Mouse (Mus musculus) limb, embryonic 14.5 days (tissue): ENCODE measurements around the gene Pgd. TPM values are rescaled to one million over a fixed set of nuclear protein-coding genes. Genes with fewer than 3 reads are reported as not detected.
"Not testable (repeated sequence)": the region's sequence is repeated elsewhere in the genome, so short reads cannot be mapped to it uniquely, and the experiment has no call there.

Experiments
- ATAC-seq: fragments of 200-750 bp; cut with Nextera tagmentation; 2 replicates; pipeline ENCODE4 v1.8.0; 2017; ENCODE audit warnings: low read depth, moderate number of reproducible peaks, moderate TSS enrichment; ENCODE audit not compliant: low FRiP score
- DNase-seq: peaks from one replicate; pipeline ENCODE4 v3.0.0-alpha.2; 2015; ENCODE audit warnings: low spot score
- H3K27ac ChIP-seq: fragments of 300-500 bp; sonication (generic); replicated peaks from 2 replicates; pipeline ENCODE4 v1.5.1; 2014; ENCODE audit warnings: low read depth, mild to moderate bottlenecking, low read length, moderate library complexity, mixed read lengths
- H3K27me3 ChIP-seq: fragments of 300-500 bp; sonication (generic); 2 replicates; pipeline ENCODE4 v1.6.1; 2014; ENCODE audit warnings: low read length, mixed read lengths; ENCODE audit not compliant: control insufficient read depth, insufficient read depth
- H3K36me3 ChIP-seq: fragments of 300-500 bp; sonication (generic); 2 replicates; pipeline ENCODE4 v1.6.1; 2014; ENCODE audit warnings: mild to moderate bottlenecking, low read length, moderate library complexity, mixed read lengths; ENCODE audit not compliant: control insufficient read depth, insufficient read depth
- H3K4me1 ChIP-seq: fragments of 300-500 bp; sonication (generic); 2 replicates; pipeline ENCODE4 v1.6.1; 2014; ENCODE audit warnings: antibody characterized with exemption, low read length, mixed read lengths; ENCODE audit not compliant: control insufficient read depth, insufficient read depth
- H3K4me2 ChIP-seq: fragments of 300-500 bp; sonication (generic); replicated peaks from 2 replicates; pipeline ENCODE4 v1.6.1; 2014; ENCODE audit warnings: low read depth, mild to moderate bottlenecking, low read length, moderate library complexity; ENCODE audit not compliant: severe bottlenecking
- H3K4me3 ChIP-seq: fragments of 300-500 bp; sonication (generic); replicated peaks from 2 replicates; pipeline ENCODE4 v1.5.1; 2014; ENCODE audit warnings: low read length
- H3K9ac ChIP-seq: fragments of 300-500 bp; sonication (generic); 2 replicates; pipeline ENCODE4 v1.6.1; 2014; ENCODE audit warnings: mild to moderate bottlenecking, low read depth, low read length, moderate library complexity; ENCODE audit not compliant: severe bottlenecking
- H3K9me3 ChIP-seq: fragments of 300-500 bp; sonication (generic); 2 replicates; pipeline ENCODE4 v1.6.1; 2016; ENCODE audit warnings: low read length; ENCODE audit not compliant: control insufficient read depth
- POLR2A ChIP-seq: fragments of 200-500 bp; IDR thresholded peaks from 2 replicates; pipeline ENCODE4 v1.8.0; 2012; ENCODE audit warnings: inconsistent platforms, mild to moderate bottlenecking, moderate library complexity, borderline replicate concordance; ENCODE audit not compliant: insufficient read depth, insufficient read length; ENCODE audit errors: extremely low read depth
- WGBS: fragments of 180-500 bp; shearing (Covaris S2); extraction: QIAGEN DNeasy Blood & Tissue Kit; methylation state at CpG from one replicate; pipeline ENCODE4 v1.1.7; 2014; 5-methylcytosine and 5-hydroxymethylcytosine counted together
- polyA plus RNA-seq, 2 experiments: library from polyadenylated mRNA; depleted of rRNA in 1 of 2; stranded (reverse) in 1 of 2; unstranded in 1 of 2; fragments of >200 nt; fragmentation: Nextera tagmentation in 1 of 2; extraction: Ambion mirVana in 1 of 2; gene quantifications; 2 replicates each; pipeline versions ENCODE4 v1.2.1 to v1.2.3; 2012 to 2014

Gene Pgd
- polyA plus RNA-seq (2012; rRNA removed) (99.0 and 109 TPM in 2 replicates), polyA plus RNA-seq (2014; fragmentation: Nextera tagmentation; extraction: Ambion mirVana) (41.2 and 41.9 TPM in 2 replicates)

DNA sequence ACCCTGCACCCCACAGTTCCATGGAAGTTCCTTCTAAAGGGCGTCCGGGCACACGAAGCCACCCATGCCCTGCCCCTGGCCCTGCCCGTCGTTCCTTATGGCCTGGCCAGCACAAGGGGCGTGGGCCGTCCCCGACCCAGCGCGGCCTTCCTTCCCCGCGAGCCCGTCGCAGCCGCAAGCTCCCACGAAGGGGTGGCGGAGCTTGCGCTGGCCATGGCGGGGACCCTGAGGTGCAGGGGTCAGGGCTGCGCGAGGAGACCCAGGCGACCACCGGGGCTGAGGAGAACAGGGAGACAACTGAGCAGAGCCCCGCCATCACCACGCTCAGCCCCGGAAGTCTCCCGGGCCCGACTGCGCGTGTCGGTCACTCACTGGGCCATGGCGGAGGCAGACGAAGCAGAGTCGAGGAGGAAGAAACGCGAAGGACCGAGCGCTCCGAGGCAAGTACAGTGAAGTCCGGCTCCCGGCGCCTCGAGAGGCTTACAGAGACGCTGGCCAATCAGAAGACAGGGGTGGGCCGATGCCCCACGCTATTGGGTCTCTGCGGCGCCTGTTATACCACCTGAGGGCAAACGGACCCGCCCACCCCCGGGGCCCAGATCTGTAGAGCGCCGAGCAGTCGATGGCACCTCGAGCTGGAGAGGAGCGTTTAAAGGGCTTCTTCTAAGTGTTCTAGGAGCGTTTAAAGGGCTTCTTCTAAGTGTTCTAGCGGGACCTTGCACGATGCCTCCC lies at the start of gene Pgd:
Gene Pgd (minus strand): TSS at position 557 of the 732 bp plus-strand sequence.
- Histone ChIP-seq H3K36me3 (peaks cover 23% of the 10 kb centered on the region), H3K4me3 (peak within 1 kb of the TSS; percentile 75), H3K27ac (peak within 1 kb of the TSS; percentile 77), H3K4me2 (peak within 1 kb of the TSS; percentile 81), H3K4me1 (peaks cover 5% of the 10 kb centered on the region; the same call in 1 of the 2 replicates), H3K9ac (peak within 1 kb of the TSS; percentile 81), H3K27me3 (no peaks in the 10 kb centered on the region), H3K9me3 (no peaks in the 10 kb centered on the region)
- ATAC-seq (peak; percentile 99), DNase-seq (peak; percentile 98)
- WGBS = 4% methylated on average over 41 of the region's 59 CpGs
- TF ChIP-seq POLR2A = peak; percentile 59; the same call in 1 of the 2 replicates

DNA sequence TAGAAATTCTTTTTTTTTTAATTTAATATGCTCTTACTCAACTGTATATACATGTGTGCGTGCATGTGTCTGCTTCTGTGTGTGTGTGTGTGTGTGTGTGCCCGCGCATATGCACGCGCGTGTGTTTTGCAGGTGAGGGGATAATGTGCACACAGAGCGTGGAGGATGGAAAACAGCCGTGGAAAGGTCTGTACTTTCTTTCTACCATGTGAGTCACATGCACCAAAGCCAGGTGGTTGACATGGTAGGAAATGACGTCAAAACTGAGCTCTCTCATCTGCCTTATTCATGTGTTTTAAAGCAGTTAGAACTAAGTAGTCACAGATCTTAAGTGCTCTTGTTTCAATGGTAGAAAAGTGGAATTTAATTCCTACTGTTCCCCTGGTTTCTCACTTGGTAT lies 49.4 kb upstream of the Pgd start:
- 65% methylated on average over 9 of the region's 9 CpGs for WGBS
- Histone ChIP-seq H3K9me3 (no peaks in the 10 kb centered on the region), H3K36me3 (peaks cover 57% of the 10 kb centered on the region), H3K4me1 (0 out of 2 replicates have a peak, but pooled peaks cover 7% of the 10 kb centered on the region), H3K27me3 (no peaks in the 10 kb centered on the region), H3K4me2 (no peak overlapping the region), H3K9ac (no peak overlapping the region), H3K4me3 (no peak overlapping the region), H3K27ac (no peak overlapping the region)
- no peak for TF ChIP-seq POLR2A
- ATAC-seq (peak; percentile 41; the same call in 1 of the 2 replicates), DNase-seq (no peak)

DNA sequence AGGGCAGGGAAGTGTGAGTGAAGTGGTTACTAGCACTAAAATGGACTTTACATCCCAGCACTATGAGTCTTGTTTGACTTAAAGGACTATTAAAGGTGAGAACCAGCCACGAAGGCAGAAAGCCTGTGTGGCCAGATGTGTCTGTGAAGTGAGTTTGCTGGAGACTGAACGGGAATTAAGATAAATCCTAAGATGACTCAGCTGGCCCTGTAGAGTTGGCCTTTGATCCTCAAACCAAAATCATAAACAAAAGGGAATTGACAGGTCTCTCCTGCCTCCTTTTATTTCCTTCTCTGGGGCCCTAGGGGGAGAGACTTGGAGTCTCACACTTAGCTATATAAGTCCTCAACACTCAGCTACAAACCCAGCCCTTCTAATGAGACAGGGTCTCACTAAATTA lies 48.8 kb upstream of the Pgd start:
- ATAC-seq (no peak), DNase-seq (no peak)
- no peaks in the 10 kb centered on the region for H3K9me3 ChIP-seq
- H3K9ac ChIP-seq = no peak overlapping the region
- no peak overlapping the region for H3K27ac ChIP-seq
- WGBS = 17% methylated on average over 2 of the region's 2 CpGs
- peaks cover 57% of the 10 kb centered on the region for H3K36me3 ChIP-seq
- H3K27me3 ChIP-seq = no peaks in the 10 kb centered on the region
- H3K4me2 ChIP-seq = no peak overlapping the region
- H3K4me3 ChIP-seq = no peak overlapping the region
- no peak for TF ChIP-seq POLR2A
- H3K4me1 ChIP-seq = 0 out of 2 replicates have a peak, but pooled peaks cover 7% of the 10 kb centered on the region

- H3K27ac ChIP-seq, ATAC-seq, DNase-seq, H3K4me2 ChIP-seq, H3K4me1 ChIP-seq, H3K27me3 ChIP-seq, H3K9ac ChIP-seq, H3K4me3 ChIP-seq, H3K9me3 ChIP-seq: not testable (repeated sequence)
- WGBS = 98% methylated on average over 2 of the region's 2 CpGs
- peaks cover 52% of the 10 kb centered on the region for H3K36me3 ChIP-seq
Measured at GRCm38 (mm10) chr4:149214468-149214867, 47.9 kb upstream of the Pgd start.

DNA sequence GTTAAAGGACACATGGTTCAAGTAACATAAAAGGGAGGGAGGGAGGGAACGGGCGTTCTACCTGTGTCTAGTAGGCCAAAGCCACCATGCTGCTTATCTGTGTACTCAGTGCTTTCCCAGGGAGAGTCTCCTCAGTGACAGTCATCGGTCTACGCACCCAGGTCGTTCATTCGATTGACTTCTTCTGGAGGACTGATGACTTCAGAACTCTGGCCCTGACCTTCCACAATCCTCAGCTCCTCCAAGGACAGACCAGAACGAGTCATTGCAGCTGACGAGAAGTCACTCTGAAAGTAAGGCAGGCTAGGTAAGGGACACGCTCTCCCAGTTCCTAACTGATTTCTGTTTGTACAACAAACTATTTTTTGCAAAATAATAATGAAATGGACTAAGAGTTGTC lies 46.9 kb upstream of the Pgd start:
- Histone ChIP-seq H3K4me1 (0 out of 2 replicates have a peak, but pooled peaks cover 7% of the 10 kb centered on the region), H3K4me2 (no peak overlapping the region), H3K4me3 (no peak overlapping the region), H3K36me3 (peaks cover 53% of the 10 kb centered on the region), H3K27me3 (no peaks in the 10 kb centered on the region), H3K9ac (no peak overlapping the region), H3K9me3 (no peaks in the 10 kb centered on the region), H3K27ac (no peak overlapping the region)
- TF ChIP-seq POLR2A = no peak
- no peak for ATAC-seq
- WGBS = 93% methylated on average over 9 of the region's 9 CpGs
- no peak for DNase-seq

DNA sequence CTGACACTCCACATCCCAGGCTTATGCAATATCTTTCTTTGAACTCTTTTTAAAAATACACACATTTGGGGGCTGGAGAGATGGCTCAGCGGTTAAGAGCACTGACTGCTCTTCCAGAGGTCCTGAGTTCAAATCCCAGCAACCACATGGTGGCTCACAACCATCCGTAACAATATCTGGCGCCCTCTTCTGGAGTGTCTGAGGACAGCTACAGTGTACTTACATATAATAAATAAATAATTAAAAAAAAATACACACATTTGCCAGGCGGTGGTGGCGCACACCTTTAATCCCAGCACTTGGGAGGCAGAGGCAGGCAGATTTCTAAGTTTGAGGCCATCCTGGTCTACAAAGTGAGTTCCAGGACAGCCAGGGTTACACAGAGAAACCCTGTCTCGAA lies 44.9 kb upstream of the Pgd start:
- not testable (repeated sequence) for H3K27me3 ChIP-seq, H3K4me3 ChIP-seq, DNase-seq, H3K4me1 ChIP-seq, H3K27ac ChIP-seq, ATAC-seq, H3K4me2 ChIP-seq, H3K9ac ChIP-seq, H3K9me3 ChIP-seq
- 94% methylated on average over 6 of the region's 6 CpGs for WGBS
- H3K36me3 ChIP-seq = peaks cover 60% of the 10 kb centered on the region
